Mouse (Mus musculus) thymus, postnatal 0 days (tissue): Measurements from ENCODE around the gene Bora. TPM values are rescaled to one million over a fixed set of nuclear protein-coding genes. Genes with fewer than 3 reads are reported as not detected.
A peak's percentile ranks its signal among the peaks of the same experiment; 100 is the strongest.

Source experiments
- DNase-seq: peaks from one replicate; pipeline ENCODE4 v3.0.0-alpha.2; 2015; ENCODE audit warnings: low spot score
- polyA plus RNA-seq: library from polyadenylated mRNA; unstranded; fragments of >200 nt; fragmentation: Nextera tagmentation; extraction: Ambion mirVana; gene quantifications from 2 replicates; pipeline ENCODE4 v1.2.1, GENCODE M21; 2015

Bora gene
- polyA plus RNA-seq, 1 experiment from 2014 or later = 65.5 TPM

- no peak for DNase-seq
Measured at GRCm38 (mm10) chr14:99060616-99061015, 14.6 kb downstream of the Bora start.

- no peak for DNase-seq
Measured at GRCm38 (mm10) chr14:99063091-99063490, 17.1 kb downstream of the Bora start.

GRCm38 (mm10) chr14:99071146-99071545, 25.1 kb downstream of the Bora start:
- no peak for DNase-seq

GRCm38 (mm10) chr14:99088947-99089346, 42.9 kb downstream of the Bora start:
- no peak for DNase-seq

- DNase-seq = peak; percentile 99
Measured at GRCm38 (mm10) chr14:99099267-99099966, 53.4 kb downstream of the Bora start, which contains the start of the genes Pibf1 and Dis3. Gene Pibf1, plus strand, starts transcription at chr14:99099424. Gene Dis3, minus strand, starts transcription at chr14:99099770.

- DNase-seq = peak; percentile 35
Measured at GRCm38 (mm10) chr14:99099967-99100587, 54.1 kb downstream of the Bora start.

GRCm38 (mm10) chr14:99103050-99103449, 57.0 kb downstream of the Bora start:
- DNase-seq = no peak

- no peak for DNase-seq
Measured at GRCm38 (mm10) chr14:99104542-99105123, 58.6 kb downstream of the Bora start.

GRCm38 (mm10) chr14:99106671-99107070, 60.6 kb downstream of the Bora start:
- DNase-seq = no peak

GRCm38 (mm10) chr14:99107631-99108187, 61.7 kb downstream of the Bora start:
- DNase-seq = no peak

GRCm38 (mm10) chr14:99108762-99109161, 62.7 kb downstream of the Bora start:
- DNase-seq = no peak

- DNase-seq = no peak
Measured at GRCm38 (mm10) chr14:99117576-99117975, 71.6 kb downstream of the Bora start.

GRCm38 (mm10) chr14:99121584-99122339, 75.7 kb downstream of the Bora start:
- no peak for DNase-seq

- DNase-seq = no peak
Measured at GRCm38 (mm10) chr14:99124076-99124475, 78.1 kb downstream of the Bora start.

Other genes starting within 250 kb of the Bora start
- 3.9 and 6.2 TPM in 2 replicates for gene Rpl36a-ps1, start 51.9 kb upstream of the Bora start, polyA plus RNA-seq
- 99.9 and 112 TPM in 2 replicates for gene Mzt1, start 88 bp upstream of the Bora start, polyA plus RNA-seq
- 13.9 and 14.2 TPM in 2 replicates for gene Pibf1, start 53.2 kb downstream of the Bora start, polyA plus RNA-seq
- gene Dis3, start 53.5 kb downstream of the Bora start, polyA plus RNA-seq = 23.9 TPM in 2 replicates